Mouse (Mus musculus) left cerebral cortex, adult 9 months (tissue): ENCODE data around the gene Gata2.

Experiments
- DNase-seq, 2 experiments: peaks; one replicate each; pipeline ENCODE4 v3.0.0; 2022; ENCODE audit warnings: low spot score in 2 of 2

Gene Gata2

DNA sequence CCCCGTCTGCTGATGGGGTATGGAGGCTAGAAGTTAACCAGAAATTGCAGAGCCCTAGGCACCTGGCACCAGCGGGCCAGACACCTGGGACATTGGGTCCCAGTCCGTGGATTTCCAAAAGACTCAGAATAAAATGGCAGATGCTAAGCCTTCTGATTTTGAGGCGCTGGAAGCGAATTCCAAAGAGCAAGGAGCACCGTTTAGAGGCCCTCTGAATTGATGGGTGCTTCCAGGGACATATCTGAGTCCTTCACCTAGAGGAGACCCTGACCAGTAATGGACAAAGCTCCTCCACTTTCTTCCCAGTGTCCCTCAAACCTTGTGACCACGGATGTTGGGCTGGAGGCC is 1.3 kb downstream of the Gata2 start:
- no peak for DNase-seq

DNA sequence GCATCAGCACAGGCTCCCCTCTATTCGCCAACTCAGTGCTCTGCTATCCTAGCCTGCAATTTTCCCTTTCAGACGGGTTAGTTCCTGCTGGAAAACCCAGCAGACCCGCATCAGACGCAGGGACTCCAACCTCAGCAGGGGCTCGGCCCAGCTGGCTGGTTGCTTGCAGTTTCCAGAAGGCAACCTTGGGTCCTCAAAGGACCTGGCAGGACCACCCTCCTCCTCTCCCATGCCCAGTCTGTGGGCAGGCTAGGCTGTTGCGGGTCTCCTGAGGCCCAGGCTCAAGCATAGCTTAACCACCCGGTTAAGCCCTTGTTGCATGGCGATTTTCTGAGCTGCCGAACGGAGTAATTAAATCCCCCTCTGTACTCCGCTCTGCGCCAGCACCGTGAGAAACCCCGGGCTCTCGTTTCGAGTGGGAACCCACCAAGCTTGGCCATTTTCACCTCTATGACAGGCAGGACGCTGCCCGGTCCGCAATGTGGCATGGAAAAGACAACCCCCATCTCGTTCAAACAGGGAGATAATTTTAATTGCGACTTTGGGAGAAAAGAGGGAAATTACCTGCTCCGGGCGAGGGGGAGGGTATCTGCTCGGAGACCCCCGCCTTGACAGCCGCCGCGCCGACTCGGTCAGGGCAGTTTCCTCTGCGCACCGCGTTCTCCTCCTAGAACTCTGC is 2.5 kb downstream of the Gata2 start:
- DNase-seq = no peak

DNA sequence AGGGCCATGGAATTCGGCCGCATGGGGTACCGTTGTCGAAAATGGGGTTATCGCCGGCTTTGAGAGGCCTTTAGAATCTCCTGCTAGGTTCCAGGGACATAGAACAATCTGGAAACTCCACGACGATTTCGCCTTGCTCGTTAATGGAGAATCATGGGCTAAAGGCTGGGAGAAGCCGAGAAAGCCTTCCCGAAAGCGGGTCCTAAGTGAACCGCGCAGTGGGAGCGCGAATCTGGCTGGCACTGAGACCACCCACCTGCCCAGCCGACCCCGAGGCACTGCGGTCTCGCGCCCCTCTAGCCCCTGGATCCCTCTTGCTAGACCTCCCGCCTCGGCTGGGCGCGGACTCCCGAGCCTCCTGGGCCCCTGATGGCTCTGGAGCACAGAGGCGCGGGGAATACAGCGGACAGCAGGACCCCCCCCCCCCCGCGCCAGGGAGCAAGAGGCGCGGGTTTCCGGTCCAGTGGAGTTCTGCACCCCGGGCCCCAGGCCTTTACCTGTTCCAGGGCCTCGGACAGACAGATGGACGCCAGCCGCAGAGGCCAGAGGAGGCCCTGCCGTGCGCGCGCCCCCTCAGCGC is 3.1 kb downstream of the Gata2 start:
- no peak for DNase-seq

DNA sequence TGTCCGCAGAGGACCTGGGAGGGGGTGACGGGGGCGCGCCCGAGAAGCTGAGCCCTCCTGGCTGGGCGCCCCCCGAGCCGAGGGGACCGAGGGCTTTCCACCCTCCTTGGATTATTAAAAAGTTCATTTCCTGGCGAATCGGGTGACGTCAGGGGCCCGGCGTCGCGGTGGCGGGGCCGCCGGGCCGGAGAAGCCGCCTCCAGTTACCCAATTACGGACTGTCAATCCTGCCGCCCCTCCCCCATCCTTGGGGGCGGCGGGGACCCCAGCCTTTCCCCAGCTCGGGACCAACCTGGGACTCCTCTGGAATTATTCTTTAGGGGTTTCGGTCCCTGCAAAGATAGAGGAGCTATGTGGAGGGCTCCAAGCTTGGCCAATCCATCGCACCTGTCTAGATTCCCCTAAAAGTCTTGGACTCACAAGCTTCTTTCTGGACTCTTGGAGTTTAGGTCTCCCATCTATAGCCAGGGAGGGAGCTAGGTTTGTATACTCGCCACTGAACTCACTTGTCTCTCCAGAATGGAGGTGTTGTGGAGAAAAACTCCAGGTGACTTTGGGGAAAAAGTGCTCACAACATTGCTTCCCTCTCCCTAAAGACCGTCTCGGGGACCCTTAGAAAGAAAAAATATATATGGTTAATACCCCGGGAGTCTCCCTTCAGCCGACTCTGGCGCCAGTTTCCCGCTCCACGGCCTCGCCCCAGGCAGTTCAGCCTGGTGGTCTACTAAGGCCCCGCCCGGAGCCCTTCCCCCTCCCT is 3.8 kb downstream of the Gata2 start:
- DNase-seq = no peak

DNA sequence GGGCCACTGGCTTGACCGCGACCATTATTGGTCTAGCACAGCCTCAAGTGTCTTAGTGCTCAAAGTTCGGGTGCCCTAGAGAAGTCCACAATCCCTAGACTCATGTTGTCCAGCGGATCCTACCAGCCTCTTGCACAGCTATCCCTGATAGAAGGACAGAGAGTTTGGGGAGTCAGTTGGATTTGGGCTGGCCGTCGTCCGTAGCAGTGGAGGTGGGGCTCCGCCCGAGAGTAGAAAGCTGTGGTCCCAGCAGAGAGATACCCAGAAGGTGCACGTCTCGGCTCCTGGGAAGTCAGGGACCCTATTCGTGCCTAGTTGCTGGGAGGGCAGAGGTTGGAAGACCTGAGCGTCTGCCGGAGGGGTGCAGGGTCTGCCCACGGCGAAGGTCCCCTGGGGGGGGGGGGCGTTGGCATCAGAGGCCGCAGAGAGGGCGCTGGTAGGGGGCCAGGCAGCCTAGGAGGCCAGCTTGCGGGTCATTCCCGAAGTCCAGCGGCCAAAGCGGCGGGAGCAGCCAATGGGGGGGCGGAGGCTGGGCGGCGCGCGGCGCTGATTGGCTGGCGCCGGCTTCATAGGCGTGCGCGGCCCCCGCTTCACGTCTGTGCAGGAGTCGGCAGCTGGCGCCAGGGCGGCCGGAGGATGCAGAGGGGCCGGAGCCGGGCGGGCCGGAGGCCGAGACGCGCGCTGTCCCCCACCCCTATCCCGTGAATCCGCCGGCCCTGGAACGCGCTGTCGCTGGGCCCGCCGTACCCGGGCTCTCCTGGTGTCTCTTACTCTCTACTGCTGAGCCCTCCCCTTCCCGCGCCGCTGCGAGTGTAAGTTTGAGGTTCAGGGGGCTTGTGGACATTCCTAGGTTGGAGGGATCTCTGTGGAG is 4.6 kb downstream of the Gata2 start:
- DNase-seq = no peak

DNA sequence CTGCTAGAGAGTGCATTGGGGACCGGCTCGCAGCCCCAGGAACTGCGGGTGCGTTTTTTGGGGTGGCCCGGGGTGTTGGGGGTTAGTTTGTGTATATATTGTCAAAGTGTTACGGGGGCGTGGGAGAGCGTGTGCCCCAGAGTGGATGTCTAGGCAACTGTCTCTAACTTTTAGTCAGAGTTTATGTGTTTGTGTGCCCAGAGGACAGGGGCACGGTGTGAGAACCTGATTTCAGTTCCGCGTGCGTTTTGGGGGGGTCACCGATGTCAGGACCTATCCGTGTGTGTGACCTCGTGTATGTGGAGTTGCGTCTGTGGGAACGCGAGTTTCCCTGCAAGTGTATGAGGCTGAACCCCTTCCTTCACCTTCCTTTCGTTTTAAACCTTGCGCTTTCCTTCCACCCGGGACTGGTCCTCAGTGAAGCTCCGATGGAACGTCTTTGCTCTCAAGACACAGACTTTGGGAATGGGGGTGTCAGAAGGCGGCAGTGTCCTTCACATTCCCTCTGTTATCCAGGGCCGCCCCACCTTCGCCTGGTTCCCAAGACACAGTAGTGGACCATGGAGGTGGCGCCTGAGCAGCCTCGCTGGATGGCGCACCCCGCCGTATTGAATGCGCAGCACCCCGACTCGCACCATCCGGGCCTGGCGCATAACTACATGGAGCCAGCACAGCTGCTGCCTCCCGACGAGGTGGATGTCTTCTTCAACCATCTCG is 5.5 kb downstream of the Gata2 start:
- no peak for DNase-seq

DNA sequence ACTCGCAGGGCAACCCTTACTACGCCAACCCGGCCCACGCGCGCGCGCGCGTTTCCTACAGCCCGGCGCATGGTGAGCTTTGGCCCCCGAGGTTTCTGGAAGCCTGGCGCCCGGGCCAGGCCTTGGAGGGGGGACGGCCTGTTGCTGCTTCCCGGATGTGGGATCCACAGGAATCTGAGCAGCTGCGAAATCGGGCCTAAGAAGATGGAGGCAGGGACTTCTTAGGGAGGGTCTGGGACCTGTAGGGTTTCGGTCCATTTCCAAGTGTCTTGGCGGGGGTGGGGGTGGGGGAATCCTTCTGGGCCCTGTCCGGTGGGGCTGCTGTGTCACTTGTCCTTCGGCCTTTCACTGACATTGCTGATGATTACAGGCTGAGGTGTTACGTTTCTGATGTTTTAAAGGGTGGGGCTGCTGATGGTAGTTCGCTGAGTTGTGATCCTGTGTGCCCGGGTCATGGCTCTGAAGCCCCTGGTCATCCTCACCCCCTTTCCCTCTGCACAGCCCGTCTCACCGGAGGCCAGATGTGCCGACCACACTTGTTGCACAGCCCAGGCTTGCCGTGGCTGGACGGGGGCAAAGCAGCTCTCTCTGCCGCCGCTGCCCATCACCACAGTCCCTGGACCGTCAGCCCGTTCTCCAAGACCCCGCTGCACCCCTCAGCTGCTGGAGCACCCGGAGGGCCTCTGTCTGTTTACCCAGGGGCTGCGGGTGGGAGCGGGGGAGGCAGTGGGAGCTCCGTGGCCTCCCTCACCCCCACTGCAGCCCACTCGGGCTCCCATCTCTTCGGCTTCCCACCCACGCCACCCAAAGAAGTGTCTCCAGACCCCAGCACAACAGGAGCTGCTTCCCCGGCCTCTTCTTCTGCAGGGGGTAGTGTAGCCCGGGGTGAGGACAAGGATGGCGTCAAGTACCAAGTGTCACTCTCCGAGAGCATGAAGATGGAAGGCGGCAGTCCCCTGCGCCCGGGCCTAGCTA is 6.3 kb downstream of the Gata2 start:
- DNase-seq = no peak

DNA sequence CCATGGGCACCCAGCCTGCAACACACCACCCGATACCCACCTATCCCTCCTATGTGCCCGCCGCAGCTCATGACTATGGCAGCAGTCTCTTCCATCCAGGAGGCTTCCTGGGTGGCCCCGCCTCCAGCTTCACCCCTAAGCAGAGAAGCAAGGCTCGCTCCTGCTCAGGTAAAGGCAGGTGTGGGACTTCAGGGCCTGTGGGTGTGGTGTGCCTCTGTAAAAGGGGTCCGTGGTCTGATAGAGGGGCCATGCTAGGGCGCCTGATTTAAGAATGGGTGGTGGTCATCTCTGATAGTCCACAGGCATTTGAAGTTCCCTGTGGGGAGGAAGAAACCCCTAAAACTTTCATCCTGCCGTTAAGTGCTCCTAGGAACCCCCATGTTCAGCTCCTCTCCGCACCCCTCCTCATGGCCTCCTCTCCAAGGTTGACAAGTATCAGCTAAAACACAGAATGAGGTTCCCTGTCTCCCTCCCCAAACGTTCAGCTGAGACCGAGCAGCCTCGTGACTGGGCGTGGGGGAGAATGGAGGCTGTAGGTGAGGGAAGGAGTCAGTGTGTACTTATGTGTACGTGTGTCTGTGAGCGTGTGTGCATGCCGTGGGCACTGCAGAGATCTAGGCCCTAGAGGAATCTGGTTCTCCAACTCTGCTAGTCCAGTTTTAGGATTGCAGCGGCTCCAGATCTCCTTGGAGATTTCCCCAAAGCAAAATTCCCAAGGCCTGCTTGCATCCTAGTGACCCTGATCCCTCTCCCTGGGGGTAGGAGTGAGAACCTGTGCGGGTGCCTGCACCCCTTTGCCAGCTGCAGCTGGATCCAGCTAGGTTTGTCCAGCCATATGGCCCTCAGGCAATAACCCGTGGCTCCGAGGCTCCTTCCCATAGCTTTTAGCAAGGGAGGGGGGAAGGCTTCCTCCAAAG is 7.3 kb downstream of the Gata2 start:
- DNase-seq = no peak

DNA sequence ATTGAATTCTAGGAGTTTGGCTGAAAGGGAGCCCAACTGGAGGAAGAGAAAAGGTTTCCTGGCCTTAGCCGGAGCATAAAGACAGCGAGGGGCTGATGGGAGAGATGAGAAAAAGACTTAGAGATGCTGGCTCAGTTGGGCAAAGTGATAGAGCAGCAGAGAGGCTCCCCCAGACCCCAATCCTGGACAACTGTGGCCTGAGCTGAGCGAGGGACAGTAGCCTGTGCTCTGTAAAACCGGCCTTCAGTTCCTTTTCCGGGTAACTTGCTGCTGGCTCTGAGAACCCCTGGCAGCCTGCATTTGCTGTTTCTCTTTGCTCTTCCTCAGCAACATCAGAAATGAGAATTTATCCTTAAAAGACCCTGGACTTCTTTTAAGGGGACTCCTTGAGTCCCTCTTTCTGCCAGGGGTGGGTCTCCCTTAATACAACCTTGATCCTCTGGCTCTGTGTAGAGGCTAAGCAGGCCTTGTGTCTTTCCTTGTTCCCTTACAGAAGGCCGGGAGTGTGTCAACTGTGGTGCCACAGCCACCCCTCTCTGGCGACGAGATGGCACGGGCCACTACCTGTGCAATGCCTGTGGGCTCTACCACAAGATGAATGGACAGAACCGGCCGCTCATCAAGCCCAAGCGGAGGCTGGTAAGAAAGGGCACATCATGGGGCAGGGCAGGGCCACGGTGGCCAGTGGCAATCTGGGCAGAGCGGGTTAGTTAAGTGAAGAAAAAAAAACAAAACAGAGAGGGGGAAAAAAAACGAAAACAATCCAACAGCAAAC is 8.4 kb downstream of the Gata2 start:
- no peak for DNase-seq

DNA sequence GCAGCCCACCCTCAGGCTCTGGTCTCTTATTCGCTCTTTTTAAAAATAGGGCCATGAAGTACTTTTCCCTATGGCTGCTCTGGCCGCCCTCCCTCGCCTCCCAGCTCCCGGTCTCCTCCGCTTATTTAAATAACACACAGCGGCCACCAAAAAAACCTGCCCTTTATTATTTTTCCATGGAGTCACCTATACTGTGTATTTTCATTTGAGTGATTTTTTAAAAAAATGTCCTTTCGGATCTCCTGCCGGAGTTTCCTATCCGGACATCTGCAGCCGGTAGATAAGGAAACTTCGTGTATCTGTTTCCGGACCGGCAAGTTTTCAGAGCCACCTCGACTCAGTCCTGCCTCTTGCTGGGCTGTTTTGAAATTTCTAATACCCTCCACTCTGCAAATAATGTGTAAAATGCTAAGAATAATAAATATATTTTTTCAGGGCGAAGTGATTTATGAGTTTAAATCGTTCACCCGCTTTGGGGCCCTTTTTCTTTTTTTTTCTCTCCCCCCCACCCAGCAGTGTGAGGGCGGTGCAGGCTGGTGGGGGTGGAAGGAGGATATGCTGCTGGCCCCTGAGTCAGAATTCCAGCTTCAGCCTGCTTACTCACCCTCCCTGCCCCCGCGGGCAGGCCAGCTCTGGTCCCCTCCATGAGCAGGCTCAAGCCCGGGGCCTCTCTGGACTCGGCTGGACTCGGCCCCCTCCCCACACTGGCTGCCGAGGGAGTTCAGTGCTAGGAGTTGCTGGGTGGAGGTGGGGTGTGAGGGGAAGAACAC is 9.4 kb downstream of the Gata2 start:
- no peak for DNase-seq

DNA sequence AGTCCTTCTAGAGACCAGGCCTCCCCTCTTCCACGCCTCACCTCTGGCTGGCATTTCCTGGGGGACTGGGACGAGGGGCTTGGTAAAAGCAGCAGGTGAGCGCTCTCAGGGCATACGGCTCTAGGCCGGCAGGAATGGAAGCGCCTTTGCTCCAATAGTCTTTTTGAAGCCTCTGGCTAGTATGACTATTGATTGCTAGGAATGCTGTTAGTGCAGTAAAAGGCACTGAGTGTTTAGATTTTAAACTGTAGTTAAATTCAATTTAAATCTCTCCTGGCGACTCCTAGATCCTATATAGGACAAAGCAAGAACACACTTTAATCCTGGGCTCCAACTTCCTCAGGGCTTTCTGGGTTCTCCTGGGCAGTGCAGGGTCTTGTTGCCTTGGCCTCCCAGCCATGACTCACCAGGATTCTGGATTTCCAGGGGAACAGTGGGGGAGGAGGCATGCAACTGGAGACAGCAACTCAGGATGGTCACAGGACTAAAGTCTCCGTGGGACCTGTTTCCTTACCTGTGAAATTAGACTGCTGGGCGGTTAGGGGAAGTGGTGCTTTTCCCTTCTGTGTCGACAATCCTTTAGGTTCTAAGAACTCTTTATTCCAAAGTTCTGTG is 10.2 kb downstream of the Gata2 start:
- DNase-seq = no peak

DNA sequence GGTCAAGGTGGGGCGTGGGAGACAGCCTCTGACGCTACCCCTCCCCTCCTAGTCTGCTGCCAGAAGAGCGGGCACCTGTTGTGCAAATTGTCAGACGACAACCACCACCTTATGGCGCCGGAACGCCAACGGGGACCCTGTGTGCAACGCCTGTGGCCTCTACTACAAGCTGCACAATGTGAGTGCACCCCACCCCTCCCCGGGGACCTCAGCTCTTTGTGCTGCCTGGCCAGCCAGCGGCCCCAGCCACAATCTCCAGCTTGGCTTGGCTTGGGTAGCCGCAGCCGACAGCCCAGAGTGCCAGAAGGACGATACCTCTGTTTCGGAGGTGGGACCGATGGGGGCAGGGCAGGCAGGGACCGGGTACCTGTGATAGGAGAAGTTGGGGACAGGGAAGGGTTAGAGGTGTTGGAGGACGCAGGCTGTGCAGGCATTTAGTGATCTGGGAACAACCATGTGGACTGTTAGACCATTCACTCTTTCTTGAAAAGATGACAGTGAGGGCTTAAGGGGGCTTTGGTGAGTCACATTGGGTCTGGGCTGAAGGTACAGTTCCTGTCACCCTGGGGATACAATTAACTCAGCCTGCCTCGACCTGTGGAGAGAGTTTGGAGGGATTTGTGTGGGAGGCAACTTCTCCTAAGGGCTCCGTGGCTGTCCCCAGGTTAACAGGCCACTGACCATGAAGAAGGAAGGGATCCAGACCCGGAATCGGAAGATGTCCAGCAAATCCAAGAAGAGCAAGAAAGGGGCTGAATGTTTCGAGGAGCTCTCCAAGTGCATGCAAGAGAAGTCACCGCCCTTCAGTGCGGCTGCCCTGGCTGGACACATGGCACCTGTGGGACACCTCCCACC is 11.1 kb downstream of the Gata2 start:
- DNase-seq = no peak

DNA sequence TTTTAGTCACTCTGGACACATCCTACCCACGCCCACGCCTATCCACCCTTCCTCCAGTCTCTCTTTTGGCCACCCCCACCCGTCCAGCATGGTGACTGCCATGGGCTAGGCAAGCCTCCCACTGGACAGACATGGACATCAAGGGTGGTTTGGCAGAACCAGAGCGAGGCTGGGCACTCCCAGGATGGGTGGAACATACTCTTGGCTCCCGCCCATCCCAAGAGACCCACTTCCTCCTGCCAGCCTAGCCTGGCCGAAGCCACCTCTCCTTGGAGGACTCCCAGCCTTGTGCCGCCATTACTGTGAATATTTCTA is 11.7 kb downstream of the Gata2 start:
- DNase-seq = no peak

DNA sequence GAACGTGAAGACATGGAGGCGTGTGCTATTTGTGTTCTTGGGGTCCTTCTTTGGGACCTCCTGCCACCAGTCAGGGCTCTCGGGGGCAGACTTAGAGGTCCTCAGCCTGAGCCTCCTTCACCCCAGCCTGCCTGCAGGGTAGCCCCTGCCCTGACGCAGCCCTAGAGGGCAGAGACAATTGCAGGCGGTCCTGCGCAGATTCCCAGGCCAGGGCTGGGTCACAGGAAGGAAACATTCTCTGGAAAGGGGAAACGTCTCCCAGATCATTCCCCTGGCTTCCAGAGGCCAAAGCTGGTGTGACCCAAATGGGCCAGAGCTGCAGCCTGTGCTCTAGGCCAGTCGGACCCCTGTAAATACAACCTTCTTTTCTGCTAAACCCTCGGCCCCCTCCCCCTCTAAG is 12.2 kb downstream of the Gata2 start:
- no peak for DNase-seq

DNA sequence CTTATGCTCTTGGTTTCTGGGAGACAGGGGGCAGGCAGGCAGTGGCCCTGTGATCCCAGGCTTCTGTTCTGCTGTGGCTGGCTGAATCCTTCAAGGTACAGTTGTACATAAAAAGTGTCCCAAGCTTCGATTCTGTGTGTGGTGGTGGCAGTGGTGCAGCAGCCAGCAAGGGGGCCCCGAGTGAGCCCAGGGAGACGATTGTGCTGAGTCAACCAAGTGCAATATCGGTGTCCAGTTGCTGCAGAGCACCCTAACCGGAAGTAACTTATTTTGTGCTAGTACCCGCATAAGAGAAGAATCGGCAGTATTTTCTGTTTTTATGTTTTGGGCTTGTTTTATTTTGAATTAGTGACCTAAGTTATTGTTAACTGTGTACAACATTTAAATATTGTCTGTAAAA is 12.9 kb downstream of the Gata2 start:
- DNase-seq = no peak

DNA sequence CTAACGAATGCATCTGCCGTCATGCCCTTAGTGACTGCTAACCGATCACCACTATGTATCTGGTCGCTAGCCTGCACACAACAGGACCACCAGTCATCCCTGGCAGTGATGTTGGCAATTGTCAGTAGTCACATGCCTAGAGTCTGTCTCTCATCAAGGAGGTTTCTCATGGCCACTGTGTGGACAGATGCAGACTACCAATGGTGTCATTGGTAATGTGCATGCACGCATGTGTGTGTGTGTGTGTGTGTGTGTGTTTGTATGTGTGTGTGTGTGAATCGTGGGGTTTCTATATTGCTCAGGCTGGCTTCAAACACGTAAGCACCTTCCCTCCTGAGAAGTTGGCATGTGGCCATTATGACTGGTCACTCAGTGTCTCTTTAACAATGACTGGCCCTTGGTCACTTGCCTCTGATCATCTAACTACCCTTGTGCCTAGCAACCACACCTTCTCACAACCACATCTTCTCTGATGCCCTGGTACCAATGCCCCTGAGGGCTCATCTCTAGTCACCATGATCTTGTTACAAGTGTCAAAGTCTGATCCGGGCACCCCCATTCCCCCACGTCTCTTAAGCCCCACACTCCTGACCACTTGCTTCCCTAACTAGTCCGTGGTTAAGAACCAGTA is 13.8 kb downstream of the Gata2 start:
- DNase-seq = no peak
